Mouse (Mus musculus) embryonic facial prominence, embryonic 13.5 days (tissue): Measurements from ENCODE around the gene Ebi3. TPM values are rescaled to one million over a fixed set of nuclear protein-coding genes. Genes with fewer than 3 reads are reported as not detected.

Source experiments
- polyA plus RNA-seq: library from polyadenylated mRNA; unstranded; fragments of >200 nt; fragmentation: Nextera tagmentation; extraction: Ambion mirVana; gene quantifications from 2 replicates; pipeline ENCODE4 v1.2.1, GENCODE M21; 2015

Ebi3 gene
- polyA plus RNA-seq, 1 experiment from 2014 or later = 1.3 TPM

Other genes starting within 250 kb of the Ebi3 start
- 14.9 and 15.4 TPM in 2 replicates for gene Pot1b, start 240.0 kb upstream of the Ebi3 start, polyA plus RNA-seq
- 0.12 and 0.15 TPM in 2 replicates for gene Adgre4, start 202.7 kb upstream of the Ebi3 start, polyA plus RNA-seq
- gene Zfp119a, start 73.7 kb upstream of the Ebi3 start, polyA plus RNA-seq = 11.0 and 11.2 TPM in 2 replicates
- gene Zfp959, start 60.5 kb upstream of the Ebi3 start, polyA plus RNA-seq = 14.6 and 16.5 TPM in 2 replicates
- 5.8 and 7.2 TPM in 2 replicates for gene Zfp119b, start 3.1 kb upstream of the Ebi3 start, polyA plus RNA-seq
- gene Yju2, start 6.5 kb downstream of the Ebi3 start, polyA plus RNA-seq = 27.0 and 29.5 TPM in 2 replicates
- 35.2 and 35.5 TPM in 2 replicates for gene Shd, start 17.8 kb downstream of the Ebi3 start, polyA plus RNA-seq
- gene Fsd1, start 33.9 kb downstream of the Ebi3 start, polyA plus RNA-seq = 31.9 and 40.5 TPM in 2 replicates
- 10.2 TPM in 2 replicates for gene Stap2, start 52.9 kb downstream of the Ebi3 start, polyA plus RNA-seq
- gene Mpnd, start 53.1 kb downstream of the Ebi3 start, polyA plus RNA-seq = 132 and 134 TPM in 2 replicates
- 175 and 185 TPM in 2 replicates for gene Sh3gl1, start 84.0 kb downstream of the Ebi3 start, polyA plus RNA-seq
- 25.8 and 34.8 TPM in 2 replicates for gene Chaf1a, start 87.8 kb downstream of the Ebi3 start, polyA plus RNA-seq
- gene Ubxn6, start 122.4 kb downstream of the Ebi3 start, polyA plus RNA-seq = 47.6 and 51.2 TPM in 2 replicates
- gene Hdgfl2, start 127.0 kb downstream of the Ebi3 start, polyA plus RNA-seq = 151 and 155 TPM in 2 replicates
- 0.07 and 0.10 TPM in 2 replicates for gene Plin4, start 157.2 kb downstream of the Ebi3 start, polyA plus RNA-seq
- 0.17 and 0.30 TPM in 2 replicates for gene Plin5, start 165.0 kb downstream of the Ebi3 start, polyA plus RNA-seq
- gene Lrg1, start 169.4 kb downstream of the Ebi3 start, polyA plus RNA-seq = 0.24 and 0.30 TPM in 2 replicates
- gene Sema6b, start 187.7 kb downstream of the Ebi3 start, polyA plus RNA-seq = 2.4 and 2.5 TPM in 2 replicates
- 13.8 and 13.9 TPM in 2 replicates for gene Tnfaip8l1, start 209.8 kb downstream of the Ebi3 start, polyA plus RNA-seq
- 86.3 and 91.0 TPM in 2 replicates for gene Mydgf, start 231.3 kb downstream of the Ebi3 start, polyA plus RNA-seq